Mouse (Mus musculus): Measurements from ENCODE around the gene Adam17.

DNA sequence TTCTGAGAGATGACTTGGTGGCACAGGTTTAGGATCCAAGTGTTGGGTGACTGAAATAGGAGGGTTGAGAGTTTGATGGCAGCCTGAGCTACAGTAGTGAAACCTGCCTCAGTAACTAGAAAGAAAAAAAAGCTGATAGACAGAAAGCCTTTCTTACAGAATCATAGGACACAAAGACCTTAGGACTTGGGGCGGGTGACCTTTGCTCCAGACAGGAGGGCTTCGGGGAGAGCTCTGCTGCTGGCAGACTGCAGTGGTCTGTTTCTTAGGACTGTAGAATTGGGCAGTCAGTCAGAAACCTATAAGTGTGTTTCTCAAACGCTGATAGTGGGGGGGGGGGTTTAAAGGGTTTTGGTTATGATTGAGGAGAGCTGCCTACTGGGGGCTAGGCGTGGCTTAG is 67.7 kb downstream of the Adam17 start:
- TF ChIP-seq CTCF (IDR thresholded peaks at IDR 0.05) (no peak), EP300 (IDR thresholded peaks at IDR 0.05) (no peak)
